Mouse (Mus musculus): ENCODE results near the gene Btg1. TPM values are rescaled to one million over a fixed set of nuclear protein-coding genes. Genes with fewer than 3 reads are reported as not detected.
A peak's percentile ranks its signal among the peaks of the same experiment; 100 is the strongest.

The Btg1 gene
- polyA plus RNA-seq, 1 experiment from 2014 or later: 48.8 TPM

DNA sequence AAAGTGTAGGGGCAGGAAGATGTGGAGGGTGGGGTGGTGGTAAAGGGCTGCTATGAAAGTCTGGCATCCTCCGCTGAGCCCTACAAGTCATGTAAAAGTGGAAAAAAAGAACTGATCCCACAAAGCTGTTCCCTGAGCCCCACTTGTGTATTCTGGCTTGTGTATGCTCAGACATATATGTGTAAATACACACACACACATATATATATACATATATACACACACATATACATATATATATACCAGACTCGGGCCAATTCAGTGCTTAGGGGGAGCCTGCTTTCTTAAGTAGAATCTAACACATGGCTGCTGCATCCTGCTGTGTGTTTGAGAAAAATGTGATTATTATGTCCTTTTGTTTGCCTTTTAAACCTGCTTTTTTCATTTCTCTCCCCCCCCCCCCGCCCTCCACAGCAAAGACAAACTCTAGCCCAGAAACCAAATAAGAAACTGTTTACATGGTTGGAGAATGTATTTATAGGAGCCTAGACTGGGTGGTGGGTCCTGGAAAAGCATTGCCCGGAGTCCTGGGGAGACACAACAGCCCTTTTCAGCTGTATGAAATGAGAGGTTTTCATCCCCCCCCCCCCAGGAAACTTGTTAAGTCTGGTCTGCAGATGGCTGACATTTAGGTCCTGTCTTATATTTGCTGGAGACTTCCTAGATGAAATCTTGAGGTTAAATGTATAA, 30.5 kb upstream of the Btg1 start:
- WGBS: 34% methylated on average over 4 of the region's 4 CpGs
- H3K27ac ChIP-seq (ENCODE audit: low read length): peak overlapping the region; percentile 29; the same call in 1 of the 2 replicates
- peaks cover 7% of the 10 kb centered on the region; the same call in 1 of the 2 replicates for H3K4me1 ChIP-seq (ENCODE audit: control insufficient read depth, insufficient read depth, low read length)
- H3K9ac ChIP-seq (ENCODE audit: low read length): no peak overlapping the region
- ATAC-seq (ENCODE audit: insufficient read depth, low FRiP score): peak; percentile 53; the same call in 1 of the 2 replicates
- H3K27me3 ChIP-seq (ENCODE audit: control insufficient read depth, insufficient read depth, low read length): no peaks in the 10 kb centered on the region
- no peak overlapping the region for H3K4me3 ChIP-seq (replicated peaks; ENCODE audit: low read length)
- H3K9me3 ChIP-seq (replicated peaks; ENCODE audit: control insufficient read depth, low read length): no peaks in the 10 kb centered on the region
- no peak overlapping the region for H3K4me2 ChIP-seq (ENCODE audit: low read depth, low read length)
- H3K36me3 ChIP-seq (ENCODE audit: control insufficient read depth, insufficient read depth, low read length): no peaks in the 10 kb centered on the region

DNA sequence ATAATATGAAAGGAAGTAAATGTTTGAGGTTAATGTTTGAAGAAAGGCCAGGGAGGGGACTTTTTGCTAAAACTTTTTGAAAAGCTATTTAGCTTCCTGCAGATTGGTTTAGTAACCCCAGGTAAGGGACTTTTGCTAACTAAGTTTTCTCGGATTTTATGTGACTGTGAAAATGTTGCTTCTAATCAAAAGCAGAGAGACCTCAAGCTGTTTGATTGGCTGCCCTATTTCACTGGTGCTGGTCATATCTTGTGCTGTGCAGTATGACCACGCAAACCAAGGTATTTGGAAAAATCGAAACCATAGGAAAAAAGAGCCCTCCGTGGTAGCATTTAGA, 30.0 kb upstream of the Btg1 start:
- no peak overlapping the region for H3K4me3 ChIP-seq (replicated peaks; ENCODE audit: low read length)
- no peak overlapping the region for H3K9ac ChIP-seq (ENCODE audit: low read length)
- H3K4me2 ChIP-seq (ENCODE audit: low read depth, low read length): no peak overlapping the region
- H3K27me3 ChIP-seq (ENCODE audit: control insufficient read depth, insufficient read depth, low read length): no peaks in the 10 kb centered on the region
- 67% methylated on average over 4 of the region's 4 CpGs for WGBS
- peaks cover 7% of the 10 kb centered on the region; the same call in 1 of the 2 replicates for H3K4me1 ChIP-seq (ENCODE audit: control insufficient read depth, insufficient read depth, low read length)
- no peak overlapping the region; the same call in 1 of the 2 replicates for H3K27ac ChIP-seq (ENCODE audit: low read length)
- no peaks in the 10 kb centered on the region for H3K36me3 ChIP-seq (ENCODE audit: control insufficient read depth, insufficient read depth, low read length)
- no peaks in the 10 kb centered on the region for H3K9me3 ChIP-seq (replicated peaks; ENCODE audit: control insufficient read depth, low read length)
- no peak for ATAC-seq (ENCODE audit: insufficient read depth, low FRiP score)

DNA sequence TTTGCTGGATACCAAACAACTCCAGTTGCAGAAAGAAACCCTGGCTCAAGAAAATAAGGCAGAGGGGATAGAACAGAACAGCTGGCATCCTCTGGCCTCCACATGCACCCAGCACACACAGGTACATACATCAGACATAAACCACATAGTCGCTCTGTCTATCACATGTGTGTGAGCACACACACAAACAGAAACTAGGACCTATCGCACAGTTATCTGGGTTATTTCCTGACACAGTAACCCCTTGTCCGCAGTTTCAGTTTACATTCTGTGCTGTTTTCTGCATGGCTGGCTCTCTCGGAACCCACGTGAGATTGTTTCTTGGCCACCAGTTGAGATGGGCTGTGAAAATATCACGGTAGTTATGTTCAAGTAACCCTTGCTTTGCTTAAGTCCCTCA, 28.6 kb upstream of the Btg1 start:
- Histone ChIP-seq H3K4me2 (ENCODE audit: low read depth, low read length) (no peak overlapping the region), H3K27me3 (ENCODE audit: control insufficient read depth, insufficient read depth, low read length) (no peaks in the 10 kb centered on the region), H3K4me3 (replicated peaks; ENCODE audit: low read length) (no peak overlapping the region), H3K27ac (ENCODE audit: low read length) (no peak overlapping the region), H3K4me1 (ENCODE audit: control insufficient read depth, insufficient read depth, low read length) (peaks cover 7% of the 10 kb centered on the region; the same call in 1 of the 2 replicates), H3K36me3 (ENCODE audit: control insufficient read depth, insufficient read depth, low read length) (no peaks in the 10 kb centered on the region), H3K9me3 (replicated peaks; ENCODE audit: control insufficient read depth, low read length) (no peaks in the 10 kb centered on the region), H3K9ac (ENCODE audit: low read length) (no peak overlapping the region)
- no peak for ATAC-seq (ENCODE audit: insufficient read depth, low FRiP score)
- WGBS: 83% methylated on average over 6 of the region's 6 CpGs

DNA sequence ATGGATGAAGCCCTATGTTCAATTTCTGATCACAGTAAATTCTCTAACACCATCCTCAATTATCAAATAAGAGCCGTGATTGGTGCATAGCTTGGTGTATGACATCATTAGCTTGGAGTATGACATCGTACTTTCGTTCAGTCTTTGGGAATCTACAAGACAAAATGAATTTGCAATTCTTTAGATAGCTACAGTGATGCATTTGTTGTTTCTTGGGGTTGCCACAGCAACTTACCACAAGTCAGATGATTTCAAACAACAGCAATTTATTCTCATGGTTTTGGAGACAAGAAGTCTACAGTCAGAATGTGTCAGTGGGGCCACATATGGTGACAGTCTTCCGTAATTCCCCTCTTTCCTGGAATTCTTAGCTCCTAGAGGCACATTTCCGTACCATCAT, 27.0 kb upstream of the Btg1 start:
- no peaks in the 10 kb centered on the region for H3K36me3 ChIP-seq (ENCODE audit: control insufficient read depth, insufficient read depth, low read length)
- no peak overlapping the region for H3K9ac ChIP-seq (ENCODE audit: low read length)
- no peak overlapping the region for H3K4me2 ChIP-seq (ENCODE audit: low read depth, low read length)
- H3K4me1 ChIP-seq (ENCODE audit: control insufficient read depth, insufficient read depth, low read length): peaks cover 7% of the 10 kb centered on the region; the same call in 1 of the 2 replicates
- H3K9me3 ChIP-seq (replicated peaks; ENCODE audit: control insufficient read depth, low read length): no peaks in the 10 kb centered on the region
- no peak for ATAC-seq (ENCODE audit: insufficient read depth, low FRiP score)
- H3K4me3 ChIP-seq (replicated peaks; ENCODE audit: low read length): no peak overlapping the region
- no peaks in the 10 kb centered on the region for H3K27me3 ChIP-seq (ENCODE audit: control insufficient read depth, insufficient read depth, low read length)
- H3K27ac ChIP-seq (ENCODE audit: low read length): no peak overlapping the region
- 89% methylated on average over 5 of the region's 5 CpGs for WGBS

DNA sequence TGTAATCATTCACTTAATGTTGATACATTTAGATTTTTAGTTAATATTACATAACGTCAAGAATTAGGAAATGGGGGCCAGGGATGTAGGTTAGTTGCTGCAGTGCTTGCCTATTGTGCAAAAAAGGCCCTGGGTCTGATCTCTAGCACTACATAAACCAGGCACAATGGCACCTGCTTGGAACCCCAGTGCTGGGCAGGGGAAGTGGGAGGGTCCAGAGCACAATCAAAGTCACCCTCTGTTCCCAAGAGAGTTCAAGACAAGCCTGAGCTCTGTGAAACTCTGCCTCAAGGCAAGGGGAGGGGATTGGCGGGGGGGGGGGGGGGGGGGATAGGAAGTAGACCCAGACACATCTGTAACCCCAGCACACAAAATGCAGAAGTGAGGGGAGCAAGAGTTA, 24.7 kb upstream of the Btg1 start:
- Histone ChIP-seq H3K4me2 (ENCODE audit: low read depth, low read length) (no peak overlapping the region), H3K4me1 (ENCODE audit: control insufficient read depth, insufficient read depth, low read length) (no peaks in the 10 kb centered on the region), H3K9me3 (replicated peaks; ENCODE audit: control insufficient read depth, low read length) (no peaks in the 10 kb centered on the region), H3K4me3 (replicated peaks; ENCODE audit: low read length) (no peak overlapping the region), H3K9ac (ENCODE audit: low read length) (no peak overlapping the region), H3K36me3 (ENCODE audit: control insufficient read depth, insufficient read depth, low read length) (no peaks in the 10 kb centered on the region), H3K27ac (ENCODE audit: low read length) (no peak overlapping the region), H3K27me3 (ENCODE audit: control insufficient read depth, insufficient read depth, low read length) (no peaks in the 10 kb centered on the region)
- WGBS: 21% methylated on average over 1 of the region's 2 CpGs
- no peak for ATAC-seq (ENCODE audit: insufficient read depth, low FRiP score)

DNA sequence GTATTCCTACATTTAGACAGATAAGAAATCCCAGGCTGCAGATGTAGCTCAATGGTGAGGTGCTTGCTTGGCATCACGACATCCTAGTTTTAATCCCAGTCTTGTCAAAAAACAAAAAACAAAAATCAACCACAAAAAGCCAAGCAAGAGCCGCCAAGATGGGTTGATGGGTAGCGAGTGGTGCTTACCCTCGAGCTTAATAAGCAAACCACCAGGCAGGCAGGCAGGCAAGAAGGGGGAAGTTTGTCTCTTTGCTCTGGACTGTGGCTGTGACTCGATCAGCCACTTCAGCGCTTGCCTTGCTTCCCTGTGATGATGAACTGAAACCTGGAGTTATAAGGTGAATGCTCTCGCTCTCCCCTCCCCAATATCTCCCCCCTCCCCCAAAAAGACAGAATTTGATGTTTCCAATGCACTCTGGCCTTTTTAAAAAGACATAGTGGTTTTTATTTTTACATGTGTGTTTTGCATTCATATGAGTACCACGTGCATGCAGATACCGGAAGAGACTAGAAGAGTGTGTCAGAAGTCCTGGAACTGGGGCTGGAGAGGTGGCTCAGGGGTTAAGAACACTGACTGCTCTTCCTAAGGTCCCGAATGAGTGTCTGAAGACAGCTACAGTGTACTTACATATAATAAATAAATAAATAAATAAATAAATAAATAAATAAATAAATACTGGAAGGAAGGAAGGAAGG, 21.2 kb upstream of the Btg1 start:
- Histone ChIP-seq H3K36me3 (ENCODE audit: control insufficient read depth, insufficient read depth, low read length) (no peaks in the 10 kb centered on the region), H3K9ac (ENCODE audit: low read length) (no peak overlapping the region), H3K27ac (ENCODE audit: low read length) (no peak overlapping the region), H3K4me2 (ENCODE audit: low read depth, low read length) (no peak overlapping the region), H3K27me3 (ENCODE audit: control insufficient read depth, insufficient read depth, low read length) (no peaks in the 10 kb centered on the region), H3K9me3 (replicated peaks; ENCODE audit: control insufficient read depth, low read length) (no peaks in the 10 kb centered on the region), H3K4me1 (ENCODE audit: control insufficient read depth, insufficient read depth, low read length) (no peaks in the 10 kb centered on the region), H3K4me3 (replicated peaks; ENCODE audit: low read length) (no peak overlapping the region)
- no peak for ATAC-seq (ENCODE audit: insufficient read depth, low FRiP score)
- 86% methylated on average over 10 of the region's 10 CpGs for WGBS

DNA sequence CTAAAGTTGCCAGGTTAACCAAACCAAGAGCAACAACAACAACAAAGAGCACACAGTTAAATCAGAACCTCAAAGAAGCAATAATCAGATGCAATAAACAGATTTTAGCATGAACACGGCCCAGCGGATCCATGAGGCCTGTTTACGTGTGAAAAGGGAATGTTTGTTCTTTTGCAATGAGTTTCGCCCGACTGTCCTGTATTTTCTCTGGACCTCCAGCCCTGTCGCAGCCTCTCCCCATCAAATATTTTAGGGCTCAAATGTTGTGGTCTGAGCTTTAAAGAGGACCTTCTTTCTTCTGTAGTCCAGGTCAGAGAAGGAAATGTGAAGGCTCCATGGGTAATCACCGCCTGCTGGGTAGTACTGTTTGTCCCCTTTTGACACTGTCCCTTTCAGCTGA, 20.4 kb upstream of the Btg1 start:
- whole genome bisulfite sequencing: 83% methylated on average over 7 of the region's 7 CpGs
- no peak overlapping the region for H3K9ac ChIP-seq (ENCODE audit: low read length)
- H3K4me1 ChIP-seq (ENCODE audit: control insufficient read depth, insufficient read depth, low read length): no peaks in the 10 kb centered on the region
- no peak overlapping the region for H3K27ac ChIP-seq (ENCODE audit: low read length)
- no peak overlapping the region for H3K4me3 ChIP-seq (replicated peaks; ENCODE audit: low read length)
- ATAC-seq (ENCODE audit: insufficient read depth, low FRiP score): no peak
- H3K4me2 ChIP-seq (ENCODE audit: low read depth, low read length): no peak overlapping the region
- H3K27me3 ChIP-seq (ENCODE audit: control insufficient read depth, insufficient read depth, low read length): no peaks in the 10 kb centered on the region
- no peaks in the 10 kb centered on the region for H3K36me3 ChIP-seq (ENCODE audit: control insufficient read depth, insufficient read depth, low read length)
- H3K9me3 ChIP-seq (replicated peaks; ENCODE audit: control insufficient read depth, low read length): no peaks in the 10 kb centered on the region

DNA sequence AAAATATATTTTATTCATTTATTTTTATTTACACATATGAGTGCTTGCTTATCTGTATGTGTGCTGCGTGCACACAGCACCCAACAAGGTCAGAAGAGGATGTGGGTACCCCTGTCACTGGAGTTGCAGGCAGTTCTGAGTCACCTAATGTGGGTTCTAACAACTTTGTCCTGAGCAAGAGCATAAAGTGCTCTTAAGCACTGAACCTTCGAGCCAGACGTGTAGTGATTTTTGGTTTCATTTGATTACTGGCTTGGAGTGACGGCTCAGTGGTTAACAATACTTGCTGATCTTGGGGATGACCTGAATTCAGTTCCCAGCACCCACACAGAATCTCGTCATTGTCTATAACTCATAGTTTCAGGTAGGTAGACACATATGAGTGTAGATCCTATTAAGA, 17.2 kb upstream of the Btg1 start:
- WGBS: 92% methylated on average over 5 of the region's 5 CpGs
- Histone ChIP-seq H3K36me3 (ENCODE audit: control insufficient read depth, insufficient read depth, low read length) (no peaks in the 10 kb centered on the region), H3K4me2 (ENCODE audit: low read depth, low read length) (no peak overlapping the region), H3K27me3 (ENCODE audit: control insufficient read depth, insufficient read depth, low read length) (no peaks in the 10 kb centered on the region), H3K4me3 (replicated peaks; ENCODE audit: low read length) (no peak overlapping the region), H3K9ac (ENCODE audit: low read length) (no peak overlapping the region), H3K4me1 (ENCODE audit: control insufficient read depth, insufficient read depth, low read length) (no peaks in the 10 kb centered on the region), H3K9me3 (replicated peaks; ENCODE audit: control insufficient read depth, low read length) (no peaks in the 10 kb centered on the region), H3K27ac (ENCODE audit: low read length) (no peak overlapping the region)
- no peak for ATAC-seq (ENCODE audit: insufficient read depth, low FRiP score)

DNA sequence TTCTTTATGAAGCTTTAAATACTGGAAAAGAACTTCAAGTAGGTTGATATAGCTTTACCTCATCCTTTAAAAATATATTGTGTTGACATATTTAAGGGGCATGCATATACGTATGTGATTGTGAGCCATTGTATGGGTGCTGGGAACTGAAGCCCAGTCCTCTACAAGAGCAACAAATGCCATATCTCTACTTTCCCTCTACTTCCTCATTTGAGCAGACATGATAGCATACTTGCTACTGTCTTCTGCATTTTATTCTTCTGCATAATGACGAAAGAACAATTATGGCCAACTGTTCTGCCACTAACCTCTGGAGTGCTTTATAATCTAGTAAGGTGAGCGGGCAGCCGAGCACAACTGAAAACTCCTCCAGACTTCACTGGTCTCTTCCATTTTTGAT, 15.1 kb upstream of the Btg1 start:
- Histone ChIP-seq H3K9ac (ENCODE audit: low read length) (no peak overlapping the region), H3K4me2 (ENCODE audit: low read depth, low read length) (no peak overlapping the region), H3K4me1 (ENCODE audit: control insufficient read depth, insufficient read depth, low read length) (no peaks in the 10 kb centered on the region), H3K27ac (ENCODE audit: low read length) (no peak overlapping the region), H3K27me3 (ENCODE audit: control insufficient read depth, insufficient read depth, low read length) (no peaks in the 10 kb centered on the region), H3K4me3 (replicated peaks; ENCODE audit: low read length) (no peak overlapping the region), H3K36me3 (ENCODE audit: control insufficient read depth, insufficient read depth, low read length) (no peaks in the 10 kb centered on the region), H3K9me3 (replicated peaks; ENCODE audit: control insufficient read depth, low read length) (no peaks in the 10 kb centered on the region)
- ATAC-seq (ENCODE audit: insufficient read depth, low FRiP score): no peak
- 96% methylated on average over 4 of the region's 4 CpGs for WGBS

Data from stomach, embryonic 16.5 days (tissue).